Mouse (Mus musculus) lung, adult 18-20 months (tissue): Measurements from ENCODE around the gene Fhad1.
A peak's percentile ranks its signal among the peaks of the same experiment; 100 is the strongest.

ENCODE experiments used
- DNase-seq, 2 experiments: peaks; one replicate each; pipeline ENCODE4 v3.0.0; 2022; ENCODE audit warnings: mixed read lengths in 2 of 2

Gene Fhad1

DNA sequence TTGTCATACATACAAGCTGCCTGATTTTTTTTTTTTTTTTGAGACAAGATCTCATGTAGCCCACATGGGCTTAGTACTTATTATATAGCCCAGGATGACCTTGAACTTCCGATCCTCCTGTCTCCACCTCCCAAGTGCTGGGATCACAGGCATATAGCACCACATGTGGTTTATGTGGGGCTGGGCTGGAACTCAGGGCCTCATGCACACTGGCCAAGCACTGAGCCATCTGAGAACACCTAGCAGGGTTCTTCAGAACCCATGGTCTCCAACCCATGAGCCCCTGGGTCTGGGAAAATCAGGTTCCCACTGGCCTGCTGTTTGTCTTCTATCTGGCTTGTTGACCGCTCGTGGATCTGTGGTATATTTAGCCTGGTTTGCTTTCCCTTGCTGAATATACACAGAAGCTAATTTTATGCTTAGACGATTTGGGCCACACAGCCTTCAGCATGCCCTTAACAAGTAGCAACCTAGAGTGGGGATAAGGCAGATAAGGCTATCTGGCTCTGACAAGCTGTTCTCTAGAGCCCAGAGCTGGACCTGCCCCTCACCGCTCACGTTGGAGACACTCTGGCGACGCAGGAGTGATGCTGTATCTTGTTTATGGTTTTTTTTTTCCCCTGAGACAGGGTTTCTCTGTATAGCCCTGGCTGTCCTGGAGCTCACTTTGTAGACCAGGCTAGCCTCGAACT lies 24.9 kb upstream of the Fhad1 start:
- DNase-seq = no peak

GRCm38 (mm10) chr4:142037897-142038296 lies 23.0 kb upstream of the Fhad1 start:
- no peak for DNase-seq

DNA sequence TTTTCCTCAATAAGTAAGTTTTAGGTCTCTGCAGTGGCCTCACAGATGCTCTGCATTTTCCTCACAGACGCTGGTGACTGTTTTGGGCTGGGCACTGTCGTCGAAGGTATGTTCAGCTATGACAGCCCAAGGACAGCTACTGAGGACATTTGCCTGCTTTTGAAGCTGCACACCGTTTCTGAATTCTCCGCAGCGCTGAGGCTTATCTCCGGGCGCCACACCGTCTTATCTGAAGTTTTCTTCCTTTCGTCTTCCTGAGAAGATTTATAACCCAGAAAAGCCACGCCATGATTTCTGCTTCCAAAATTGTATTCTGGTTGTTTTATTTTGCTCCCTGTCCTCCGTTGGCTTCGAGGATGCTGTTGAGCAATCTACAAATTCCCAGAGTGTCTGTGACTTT lies 13.7 kb upstream of the Fhad1 start:
- DNase-seq = no peak

- DNase-seq = no peak
These were observed 12.1 kb upstream of the Fhad1 start for GRCm38 (mm10) chr4:142026965-142027364.

GRCm38 (mm10) chr4:142024536-142024935 lies 9.7 kb upstream of the Fhad1 start:
- no peak for DNase-seq

DNA sequence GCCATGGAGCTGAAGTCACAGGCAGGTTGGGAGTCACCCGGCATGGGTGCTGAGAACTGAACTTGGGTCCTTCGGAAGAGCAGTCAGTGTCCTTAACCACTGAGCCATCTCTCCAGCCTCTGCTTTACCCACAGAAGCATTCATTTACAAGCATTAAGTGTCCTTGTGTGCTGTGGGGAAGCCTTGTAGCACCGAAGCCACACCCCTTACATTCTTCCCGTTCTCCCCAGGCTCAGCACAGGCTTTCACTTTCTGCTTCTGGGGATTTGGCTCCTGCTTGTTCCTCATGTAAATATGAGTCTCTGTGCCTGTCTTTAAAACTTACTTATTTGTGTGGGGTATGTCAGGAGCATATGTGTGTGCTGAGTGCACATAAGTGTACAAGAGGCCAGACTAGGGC lies 8.3 kb upstream of the Fhad1 start:
- DNase-seq = no peak

GRCm38 (mm10) chr4:142017686-142018085 lies 2.8 kb upstream of the Fhad1 start:
- peak; percentile 26 to 40 for DNase-seq

GRCm38 (mm10) chr4:142011236-142011635 lies 3.6 kb downstream of the Fhad1 start:
- no peak for DNase-seq

GRCm38 (mm10) chr4:142010441-142010840 lies 4.4 kb downstream of the Fhad1 start:
- no peak for DNase-seq

DNA sequence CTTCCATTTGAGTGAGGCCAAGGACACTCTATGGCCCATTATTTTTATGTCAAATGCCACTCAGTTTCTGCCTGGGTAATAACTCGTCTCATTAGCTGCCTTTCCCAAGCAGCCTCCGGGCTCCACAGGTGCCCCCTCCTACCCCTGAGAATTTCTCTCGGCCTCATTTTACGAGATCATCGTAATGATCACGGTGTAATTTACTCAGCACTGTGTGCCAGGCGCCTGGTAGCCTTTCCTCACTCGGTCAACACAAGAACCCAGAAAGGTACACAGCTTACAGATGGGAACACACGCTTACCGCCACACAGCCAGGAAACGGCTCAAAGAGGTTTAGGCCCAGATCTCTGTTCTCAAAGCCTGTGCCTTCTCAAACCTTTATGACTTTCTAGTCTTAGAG lies 6.7 kb downstream of the Fhad1 start:
- no peak for DNase-seq

DNA sequence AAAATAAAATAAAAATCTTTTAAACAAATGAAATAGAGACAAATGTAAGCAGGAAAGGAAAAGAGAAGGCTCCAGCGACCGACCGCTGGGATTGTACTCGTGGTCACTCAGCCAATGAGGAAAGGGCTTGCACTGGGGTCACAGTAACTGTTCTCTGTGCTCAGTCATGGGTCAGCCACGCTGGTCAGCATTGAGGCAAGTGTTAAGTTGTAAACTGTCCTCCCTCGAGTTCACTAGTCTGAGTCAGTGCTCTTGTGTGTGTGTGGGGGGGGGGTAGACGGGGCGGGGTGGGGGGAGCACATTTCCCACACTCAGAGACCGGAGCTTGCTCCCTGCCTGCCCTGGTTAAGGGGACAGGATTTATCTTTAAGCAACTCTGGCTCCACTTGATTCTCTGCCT lies 14.3 kb downstream of the Fhad1 start:
- no peak for DNase-seq

- DNase-seq = peak in 1 of 2 experiments; percentile 47
These were observed 15.3 kb downstream of the Fhad1 start for GRCm38 (mm10) chr4:141999494-142000074.

DNA sequence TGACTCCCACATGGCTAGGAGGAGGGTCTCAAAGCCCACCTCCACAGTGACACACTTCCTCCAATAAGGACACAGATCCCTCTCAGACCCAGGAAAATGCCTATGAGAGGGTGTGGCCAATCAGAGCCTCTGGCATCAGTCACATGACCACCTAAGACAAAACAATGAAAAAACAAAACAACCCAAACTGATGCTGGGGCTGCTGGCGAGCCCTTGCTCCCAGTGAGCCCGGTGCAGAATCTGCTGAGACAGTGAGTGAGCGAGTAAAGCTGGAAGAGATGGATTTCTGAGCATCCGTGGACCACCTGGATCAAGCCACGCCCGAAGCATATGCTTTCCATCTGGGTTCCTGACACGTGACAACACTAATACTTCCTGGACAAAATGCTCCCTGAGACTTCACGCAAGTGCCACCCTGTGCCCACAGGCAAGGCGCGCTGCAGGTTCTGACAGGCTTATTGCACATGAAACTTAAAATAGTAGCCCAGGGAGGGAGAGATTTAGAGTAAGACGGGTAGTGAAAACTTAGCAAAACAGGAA lies 16.5 kb downstream of the Fhad1 start:
- no peak for DNase-seq

DNA sequence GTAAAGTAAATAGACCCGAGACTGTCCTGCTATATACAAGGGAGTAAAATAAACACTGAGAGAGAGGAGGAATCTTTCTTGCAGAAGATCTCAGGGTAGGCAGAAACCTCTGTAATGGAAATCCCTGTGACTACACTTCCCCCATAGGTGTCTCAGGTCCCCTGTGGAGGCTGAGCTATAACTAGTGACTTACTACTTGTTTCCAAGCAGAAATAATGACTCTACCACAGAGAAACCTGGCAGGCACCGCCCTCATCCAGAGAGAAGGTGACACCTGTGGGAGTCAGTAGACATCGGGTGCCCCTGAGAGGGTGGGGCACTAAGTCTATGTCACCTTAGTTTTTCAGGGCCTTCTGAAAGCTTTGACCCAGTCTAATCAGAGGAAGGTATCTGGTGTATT lies 18.0 kb downstream of the Fhad1 start:
- DNase-seq = no peak

DNA sequence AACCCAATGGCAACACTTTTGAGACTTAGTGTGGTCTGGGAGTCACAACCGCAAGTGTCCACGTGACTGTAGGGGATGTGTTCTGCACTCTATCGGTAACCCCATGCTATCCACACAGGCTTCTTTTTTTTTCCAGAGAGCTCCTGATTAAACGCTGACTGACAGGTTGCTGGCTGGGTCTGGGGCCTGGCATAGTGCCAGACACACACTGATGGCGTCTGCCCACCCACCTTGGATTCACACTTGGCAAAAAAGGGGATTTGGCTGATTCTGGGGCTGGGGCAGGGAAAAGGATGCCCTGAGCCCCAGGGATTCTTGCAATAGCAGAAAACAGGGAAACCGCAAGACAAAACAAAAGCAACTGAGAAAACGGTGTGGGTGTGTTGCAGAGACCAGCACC lies 18.8 kb downstream of the Fhad1 start:
- no peak for DNase-seq

GRCm38 (mm10) chr4:141994062-141994471 lies 20.8 kb downstream of the Fhad1 start:
- peak in 1 of 2 experiments; percentile 19 for DNase-seq

- DNase-seq = no peak
These were observed 21.4 kb downstream of the Fhad1 start for GRCm38 (mm10) chr4:141993347-141994061.

- DNase-seq = no peak
These were observed 22.2 kb downstream of the Fhad1 start for GRCm38 (mm10) chr4:141992530-141993204.

DNA sequence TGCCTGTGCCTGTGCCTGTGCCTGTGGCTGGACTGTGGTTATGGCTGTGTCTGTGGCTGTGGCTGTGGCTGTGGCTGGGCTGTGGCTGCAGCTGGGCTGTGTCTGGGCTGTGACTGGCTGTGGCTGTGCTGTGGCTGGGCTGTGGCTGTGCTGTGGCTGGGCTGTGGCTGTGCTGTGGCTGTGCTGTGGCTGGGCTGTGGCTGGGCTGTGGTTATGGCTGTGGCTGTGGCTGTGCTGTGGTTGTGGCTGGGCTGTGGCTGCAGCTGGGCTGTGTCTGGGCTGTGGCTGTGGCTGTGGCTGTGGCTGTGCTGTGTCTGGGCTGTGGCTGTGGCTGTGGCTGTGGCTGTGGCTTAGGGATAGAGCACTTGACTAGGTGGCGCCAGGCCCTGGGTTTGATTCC lies 26.7 kb downstream of the Fhad1 start:
- DNase-seq = no peak

DNA sequence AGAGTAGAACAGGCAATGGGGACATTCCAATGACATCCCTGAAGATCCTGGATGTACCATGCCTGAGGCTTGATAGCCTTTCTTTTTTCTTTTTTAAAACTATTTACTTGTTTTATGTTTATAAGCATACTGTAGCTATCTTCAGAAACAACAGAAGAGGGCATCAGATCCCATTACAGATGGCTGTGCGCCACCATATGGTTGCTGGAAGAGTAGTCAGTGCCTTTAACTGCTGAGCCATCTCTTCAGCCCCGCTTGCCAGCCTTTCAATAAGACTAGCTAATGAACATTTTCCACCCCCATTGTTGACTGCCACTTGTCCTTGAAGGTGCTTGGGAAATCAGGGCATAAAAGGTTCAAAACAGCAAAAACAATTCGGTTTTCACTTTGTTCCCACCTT lies 31.2 kb downstream of the Fhad1 start:
- no peak for DNase-seq

DNA sequence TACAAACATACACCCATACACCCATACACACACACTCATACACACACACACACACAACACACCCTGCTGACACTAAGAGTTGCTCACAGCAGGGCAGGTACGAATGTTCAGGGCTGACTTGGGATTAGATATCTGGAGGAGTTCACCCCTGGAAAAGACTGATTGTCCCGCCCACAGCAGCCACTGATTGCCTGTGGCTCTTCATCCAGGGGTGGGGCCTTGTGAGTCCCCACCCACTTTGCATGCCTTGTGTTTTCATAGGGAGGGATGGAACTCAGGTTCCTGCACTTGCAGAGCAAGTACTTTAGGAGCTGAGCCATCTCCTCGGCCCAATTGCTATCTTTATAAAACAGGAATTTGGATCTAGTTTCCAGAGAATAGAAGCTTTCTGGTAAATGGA lies 33.4 kb downstream of the Fhad1 start:
- DNase-seq = no peak

DNA sequence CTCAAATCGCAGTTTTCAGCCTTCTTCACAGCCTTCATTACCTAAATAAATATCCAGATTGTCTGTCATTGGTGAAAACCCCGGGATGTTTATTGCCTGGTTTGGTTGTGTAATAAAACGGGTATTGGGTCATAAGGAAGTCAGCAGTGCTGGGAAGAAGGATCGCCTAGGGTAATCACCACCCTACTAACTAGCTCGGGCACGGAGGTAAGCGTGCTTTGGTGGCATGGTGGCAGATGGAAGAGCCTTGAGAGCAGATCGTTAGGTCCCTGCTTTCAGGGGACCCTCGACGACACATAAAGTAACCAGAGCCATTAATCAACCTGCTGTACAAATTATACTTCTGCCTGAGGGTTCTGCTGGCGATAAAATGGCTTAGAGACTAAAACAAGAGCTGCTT lies 36.3 kb downstream of the Fhad1 start:
- no peak for DNase-seq

DNA sequence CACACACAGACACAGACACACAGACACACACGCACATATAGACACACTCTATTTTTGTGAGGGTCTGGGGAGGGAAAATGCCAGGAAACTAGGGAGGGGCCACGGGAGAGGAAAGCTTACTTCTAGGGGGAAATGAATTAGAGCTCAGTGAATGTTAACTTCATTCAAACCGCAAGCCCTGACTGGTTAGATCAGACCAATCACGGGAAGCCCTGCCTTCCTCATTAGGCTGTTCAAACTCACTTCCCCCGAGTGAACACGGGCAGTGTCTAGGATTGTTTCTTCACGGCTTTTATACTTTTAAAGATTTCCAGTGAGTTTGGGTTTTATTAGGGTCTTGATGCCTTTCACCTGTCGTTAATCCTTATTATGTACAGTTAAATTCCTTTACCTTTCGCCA lies 37.5 kb downstream of the Fhad1 start:
- no peak for DNase-seq
